Mouse (Mus musculus) cerebellum, adult 2 months (tissue): ENCODE measurements at regions not wholly inside any gene's neighbourhood (a gene's known extent, or its start where the extent isn't known, plus 50 kb on each side); places are given as distances from the start of the nearest gene placed in this dataset.

Source experiments
- DNase-seq, 2 experiments: peaks; one replicate each; pipeline ENCODE4 v3.0.0; 2021
- H3K27ac ChIP-seq: fragments of 200-500 bp; 2 replicates; pipeline ENCODE4 v1.5.1; 2012; ENCODE audit warnings: low read length, control low read depth, inconsistent platforms; ENCODE audit not compliant: insufficient read depth
- H3K27me3 ChIP-seq: fragments of 200-500 bp; 2 replicates; pipeline ENCODE4 v1.6.1; 2012; ENCODE audit warnings: inconsistent platforms, mild to moderate bottlenecking, low read length, moderate library complexity; ENCODE audit not compliant: control insufficient read depth, insufficient read depth
- H3K4me1 ChIP-seq: fragments of 200-500 bp; 2 replicates; pipeline ENCODE4 v1.6.1; 2011; ENCODE audit warnings: low read length; ENCODE audit not compliant: control insufficient read depth, insufficient read depth
- H3K4me3 ChIP-seq: fragments of 200-500 bp; replicated peaks from 2 replicates; pipeline ENCODE3; 2011; ENCODE audit warnings: mild to moderate bottlenecking, low read depth, low read length, control low read depth; ENCODE audit not compliant: insufficient read depth
- CTCF ChIP-seq: fragments of 200-500 bp; IDR thresholded peaks from 2 replicates; pipeline ENCODE4 v1.5.1; 2011; ENCODE audit warnings: low read depth, mild to moderate bottlenecking, control low read depth, low read length, moderate library complexity, borderline replicate concordance; ENCODE audit not compliant: insufficient read depth
- POLR2A ChIP-seq: fragments of 200-500 bp; IDR thresholded peaks from 2 replicates; pipeline ENCODE4 v1.6.1; 2011; ENCODE audit warnings: low read length, control low read depth, borderline replicate concordance; ENCODE audit not compliant: insufficient read depth
- WGBS: fragments of 180-500 bp; shearing (Covaris S2); methylation state at CpG from one replicate; pipeline ENCODE4 v1.1.7; 2018; 5-methylcytosine and 5-hydroxymethylcytosine counted together

DNA sequence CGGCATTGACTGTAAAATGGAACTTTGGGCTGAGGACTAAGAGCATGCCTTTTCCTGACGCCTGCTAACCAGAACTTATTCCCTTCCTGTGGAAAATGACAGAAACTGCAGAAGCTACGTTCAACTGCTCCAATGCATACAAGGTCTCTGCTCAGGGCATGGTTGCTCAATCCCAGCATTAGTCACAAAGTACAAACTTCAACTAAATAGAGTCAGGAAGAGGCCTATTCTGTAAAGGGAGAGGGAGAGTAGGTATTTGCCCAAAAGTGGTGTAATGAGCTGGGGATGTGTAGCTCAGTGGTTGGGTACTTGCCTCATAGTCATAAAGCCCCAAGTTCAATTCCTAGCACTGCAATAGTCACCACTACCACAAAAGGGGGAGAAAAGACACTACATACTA is 221.7 kb downstream of the Rybp start:
- Histone ChIP-seq H3K27me3 (no peaks in the 10 kb centered on the region), H3K4me1 (no peaks in the 10 kb centered on the region), H3K27ac (no peak overlapping the region), H3K4me3 (no peak overlapping the region)
- DNase-seq = no peak
- 98% methylated on average over 3 of the region's 3 CpGs for WGBS
- TF ChIP-seq CTCF (no peak), POLR2A (no peak)

DNA sequence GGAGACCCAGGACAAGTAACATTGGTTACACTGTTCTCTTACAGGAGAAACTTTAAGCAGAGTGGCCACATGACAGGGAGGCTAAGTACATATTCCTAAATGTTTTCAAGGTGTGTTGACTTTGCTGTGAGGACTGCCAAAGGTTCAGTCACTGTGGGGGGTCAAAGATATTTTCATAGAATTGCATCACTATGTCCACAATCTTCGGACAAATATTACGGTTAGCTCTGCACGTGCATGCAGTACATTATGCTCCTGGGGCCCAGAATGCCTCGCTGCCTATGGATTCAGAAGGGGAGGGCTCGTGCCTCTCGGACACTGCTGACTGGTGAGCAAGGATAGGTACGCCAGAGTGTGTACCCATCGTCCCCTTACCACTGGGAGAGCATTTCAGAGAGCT is 224.3 kb downstream of the Rybp start:
- no peaks in the 10 kb centered on the region for H3K27me3 ChIP-seq
- no peak for DNase-seq
- no peak overlapping the region for H3K4me3 ChIP-seq
- TF ChIP-seq POLR2A (no peak), CTCF (no peak)
- H3K27ac ChIP-seq = no peak overlapping the region
- 91% methylated on average over 8 of the region's 8 CpGs for WGBS
- no peaks in the 10 kb centered on the region; the same call in 1 of the 2 replicates for H3K4me1 ChIP-seq

DNA sequence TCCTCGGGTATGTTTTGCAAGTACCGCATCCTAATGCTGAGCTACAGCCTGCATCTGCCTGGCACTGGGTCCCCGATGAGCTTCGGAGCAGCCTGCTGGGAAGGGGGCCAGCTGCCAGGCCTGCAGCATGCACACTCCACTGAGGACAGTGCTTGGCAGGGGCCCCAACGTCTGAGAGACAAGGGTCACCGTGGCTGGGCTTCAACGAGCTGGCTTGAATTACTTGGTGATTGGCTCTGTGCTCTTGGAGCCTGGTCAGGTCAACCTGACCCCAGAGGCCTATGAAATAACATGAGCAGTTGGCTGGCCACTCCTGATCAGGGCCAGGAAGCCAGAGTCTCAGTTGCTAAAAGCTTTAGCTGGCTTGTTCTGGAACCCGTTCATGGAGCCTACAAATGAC is 227.5 kb downstream of the Rybp start:
- no peak for TF ChIP-seq POLR2A
- TF ChIP-seq CTCF = no peak
- Histone ChIP-seq H3K27me3 (no peaks in the 10 kb centered on the region), H3K4me1 (no peaks in the 10 kb centered on the region; the same call in 1 of the 2 replicates), H3K27ac (no peak overlapping the region), H3K4me3 (no peak overlapping the region)
- DNase-seq = peak; percentile 49 to 65
- WGBS = 26% methylated on average over 8 of the region's 8 CpGs

DNA sequence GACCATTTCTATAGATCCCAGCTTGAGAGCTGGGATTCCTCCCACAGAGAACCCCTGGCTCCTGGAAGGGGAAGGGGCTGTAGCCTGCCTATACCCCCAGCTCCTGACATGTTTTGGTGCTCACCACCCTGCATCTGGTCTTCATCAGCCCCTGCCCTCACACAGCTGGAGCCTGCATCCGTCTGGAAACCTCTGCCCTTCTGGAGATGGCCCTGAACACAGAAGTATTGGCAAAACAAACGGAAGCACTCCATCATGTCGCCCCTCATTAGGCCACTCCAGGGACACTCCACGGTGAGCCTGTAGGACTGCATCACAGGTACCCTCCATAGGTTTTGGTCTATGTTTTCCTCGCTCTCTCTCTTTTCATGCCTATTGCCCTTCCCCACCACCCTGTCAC is 231.3 kb downstream of the Rybp start:
- Histone ChIP-seq H3K27me3 (no peaks in the 10 kb centered on the region), H3K27ac (no peak overlapping the region), H3K4me1 (no peaks in the 10 kb centered on the region; the same call in 1 of the 2 replicates), H3K4me3 (no peak overlapping the region)
- TF ChIP-seq CTCF = no peak
- TF ChIP-seq POLR2A = no peak
- DNase-seq = no peak
- 77% methylated on average over 5 of the region's 5 CpGs for WGBS

DNA sequence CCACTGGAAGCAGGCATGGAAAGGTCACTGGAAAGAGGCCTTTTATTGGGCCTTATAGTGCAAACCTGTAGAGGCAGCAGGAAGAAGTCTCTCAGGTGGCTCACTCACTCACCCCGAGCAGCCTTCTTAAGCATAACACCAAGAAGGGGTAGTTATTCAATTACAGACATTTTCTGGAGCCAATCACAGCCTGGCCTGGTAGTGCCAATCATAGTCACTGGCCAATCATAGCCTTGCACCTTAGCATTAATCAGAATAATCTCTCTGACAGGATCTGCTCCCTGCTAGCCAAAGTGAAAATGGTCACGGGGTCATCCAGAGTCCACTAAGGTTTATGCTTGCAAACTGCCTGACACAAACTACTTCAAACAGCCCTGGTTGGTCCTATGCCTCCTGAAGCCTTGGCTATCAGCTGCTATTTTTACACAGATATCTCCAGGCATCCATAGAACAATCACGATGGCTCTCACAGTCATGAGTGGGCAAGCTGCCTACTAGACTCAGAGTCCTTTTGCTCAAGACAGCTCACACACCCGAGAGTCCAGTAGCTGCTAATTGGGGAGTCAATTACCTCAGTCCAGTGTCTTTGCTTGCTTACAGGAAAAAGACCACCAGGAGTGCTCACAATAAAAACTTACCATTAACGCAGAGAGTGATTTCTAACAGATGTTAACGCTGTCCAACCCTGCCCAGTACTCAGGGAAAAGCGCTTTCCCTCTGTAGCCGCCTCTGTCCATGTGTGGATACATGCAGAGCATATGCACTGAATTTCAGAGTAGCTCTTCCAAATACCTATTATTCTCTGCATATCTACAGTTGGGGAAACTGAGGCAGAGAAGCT is 234.1 kb downstream of the Rybp start:
- Histone ChIP-seq H3K27me3 (no peaks in the 10 kb centered on the region), H3K27ac (no peak overlapping the region), H3K4me3 (no peak overlapping the region), H3K4me1 (no peaks in the 10 kb centered on the region)
- TF ChIP-seq CTCF (no peak), POLR2A (no peak)
- WGBS = 83% methylated on average over 8 of the region's 8 CpGs
- no peak for DNase-seq

DNA sequence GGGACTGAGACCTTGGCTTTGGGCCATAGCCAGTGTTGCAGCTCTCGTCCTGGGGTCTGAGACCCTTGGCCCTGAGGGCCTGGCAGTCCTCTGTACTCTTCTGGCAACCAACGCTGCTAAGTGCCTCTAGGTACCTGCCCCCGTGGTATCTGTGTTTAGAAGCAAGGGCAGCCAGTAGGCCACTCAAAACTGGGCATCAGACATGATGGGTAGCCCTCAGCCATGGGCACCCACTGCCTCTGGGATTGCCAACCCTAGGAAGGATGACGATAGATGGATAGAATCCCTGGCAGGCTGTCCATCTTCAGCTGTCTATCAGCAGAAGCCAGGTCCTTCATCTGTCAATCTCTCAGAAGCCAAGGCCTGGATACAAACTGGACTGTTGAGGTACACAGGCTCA is 234.9 kb downstream of the Rybp start:
- no peaks in the 10 kb centered on the region for H3K4me1 ChIP-seq
- no peaks in the 10 kb centered on the region for H3K27me3 ChIP-seq
- 69% methylated on average over 4 of the region's 4 CpGs for WGBS
- DNase-seq = no peak
- H3K27ac ChIP-seq = no peak overlapping the region
- no peak overlapping the region for H3K4me3 ChIP-seq
- TF ChIP-seq POLR2A (no peak), CTCF (no peak)

DNA sequence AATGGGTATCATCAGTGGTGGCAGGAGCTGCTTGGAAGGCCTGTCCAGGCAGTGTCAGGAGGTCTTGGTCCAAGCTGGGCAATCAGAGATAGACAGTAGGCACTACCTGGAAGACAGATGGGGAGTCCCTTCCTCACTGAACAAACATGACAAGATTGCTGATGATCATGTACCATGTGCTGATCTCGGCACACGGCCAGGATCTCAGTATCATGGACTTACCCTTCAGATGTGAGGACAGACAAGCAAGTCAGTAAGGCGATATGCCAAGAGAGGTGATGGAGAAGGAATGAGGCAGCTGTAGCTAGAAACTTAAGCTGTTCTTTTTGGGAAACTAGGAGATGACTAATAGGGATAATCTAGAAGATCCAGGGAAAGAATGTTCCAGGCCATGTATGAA is 238.2 kb downstream of the Rybp start:
- H3K4me1 ChIP-seq = no peaks in the 10 kb centered on the region
- no peak overlapping the region for H3K4me3 ChIP-seq
- no peaks in the 10 kb centered on the region for H3K27me3 ChIP-seq
- TF ChIP-seq POLR2A (no peak), CTCF (no peak)
- no peak overlapping the region for H3K27ac ChIP-seq
- no peak for DNase-seq
- 80% methylated on average over 3 of the region's 3 CpGs for WGBS
